Mouse (Mus musculus): ENCODE measurements at regions not wholly inside any gene's neighbourhood (a gene's known extent, or its start where the extent isn't known, plus 50 kb on each side); places are given as distances from the start of the nearest gene placed in this dataset.

DNA sequence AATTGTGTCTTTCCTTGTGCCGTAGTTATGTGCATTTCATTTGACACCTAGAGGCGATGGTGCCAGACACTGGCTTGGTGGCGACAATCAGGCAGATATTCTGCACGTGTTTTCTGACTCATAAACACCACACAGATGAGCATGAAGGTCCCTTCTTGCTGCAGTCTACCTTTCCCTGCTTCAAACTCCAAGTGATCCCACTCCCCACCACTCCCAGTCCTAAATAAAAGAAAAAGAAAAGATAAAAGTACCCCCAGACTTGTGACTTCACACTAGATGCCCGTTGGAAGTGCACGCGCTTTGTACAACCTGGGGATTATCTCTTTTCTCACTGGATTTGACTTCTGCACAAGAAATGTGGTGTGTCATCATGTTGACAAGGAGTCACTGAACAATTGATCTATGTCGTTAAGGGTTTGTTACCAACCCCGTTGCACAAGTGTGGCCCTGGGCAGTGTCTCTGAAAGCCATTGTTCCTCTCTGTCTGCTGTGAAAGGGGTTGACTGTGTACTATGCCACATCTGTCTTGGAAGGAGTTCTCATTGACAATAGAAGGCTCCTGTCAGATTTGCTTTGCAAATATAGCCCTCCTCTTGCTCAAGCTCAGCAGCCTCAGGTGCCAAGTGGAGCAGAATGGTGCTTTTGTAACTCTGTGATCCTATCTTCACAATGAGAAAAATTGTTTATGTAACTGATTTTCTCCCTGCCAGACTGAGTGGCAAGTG is 140.1 kb downstream of the Ppp4r2 start:
- DNase-seq, result no peak

DNA sequence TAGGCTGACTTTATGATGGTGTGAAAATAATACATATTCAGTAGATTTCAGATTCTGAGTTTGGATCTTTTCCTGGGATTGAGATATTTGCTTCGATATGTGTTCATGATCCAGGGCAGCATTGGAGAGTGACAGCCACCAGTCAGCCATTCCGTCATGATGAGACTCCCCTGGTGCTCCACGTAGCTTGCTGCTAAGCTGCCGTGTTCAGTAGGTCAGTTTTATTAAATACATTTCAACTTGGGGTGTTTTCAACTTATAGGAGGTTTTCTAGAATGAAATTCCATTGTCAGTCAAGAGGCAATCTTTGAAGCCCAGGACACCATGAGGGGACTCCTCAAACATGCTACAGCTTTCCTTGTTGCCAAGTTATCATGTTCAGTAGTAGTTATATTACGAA is 141.3 kb downstream of the Ppp4r2 start:
- DNase-seq, result no peak

GRCm38 (mm10) chr6:100975835-100976234 is 142.4 kb downstream of the Ppp4r2 start:
- DNase-seq, result peak in 1 of 2 experiments; percentile 6

GRCm38 (mm10) chr6:100977201-100977691 is 143.8 kb downstream of the Ppp4r2 start:
- no peak for DNase-seq

GRCm38 (mm10) chr6:100978113-100978512 is 144.7 kb downstream of the Ppp4r2 start:
- no peak for DNase-seq

- DNase-seq, result no peak
These were observed 145.5 kb downstream of the Ppp4r2 start for GRCm38 (mm10) chr6:100978727-100979460.

DNA sequence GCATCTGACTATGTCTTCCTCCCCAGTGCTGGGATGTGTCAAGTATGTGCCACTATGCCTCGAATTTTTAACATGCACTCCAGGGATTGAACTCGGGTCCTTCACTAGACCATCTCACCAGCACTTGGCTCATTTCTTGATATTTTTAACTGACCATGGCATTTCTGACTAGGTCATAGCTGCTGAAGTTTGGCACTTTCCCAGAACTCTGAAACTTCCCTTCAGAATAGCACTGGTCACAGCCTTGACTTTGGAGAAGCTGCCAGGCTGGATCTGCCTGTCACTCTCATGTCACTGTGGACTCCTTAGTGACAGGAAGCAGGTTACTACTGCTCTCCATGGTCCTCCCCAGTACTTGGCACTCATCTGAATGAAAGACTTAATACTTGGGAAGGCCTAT is 146.7 kb downstream of the Ppp4r2 start:
- DNase-seq, result no peak

- no peak for DNase-seq
These were observed 151.4 kb downstream of the Ppp4r2 start for GRCm38 (mm10) chr6:100984861-100985260.

DNA sequence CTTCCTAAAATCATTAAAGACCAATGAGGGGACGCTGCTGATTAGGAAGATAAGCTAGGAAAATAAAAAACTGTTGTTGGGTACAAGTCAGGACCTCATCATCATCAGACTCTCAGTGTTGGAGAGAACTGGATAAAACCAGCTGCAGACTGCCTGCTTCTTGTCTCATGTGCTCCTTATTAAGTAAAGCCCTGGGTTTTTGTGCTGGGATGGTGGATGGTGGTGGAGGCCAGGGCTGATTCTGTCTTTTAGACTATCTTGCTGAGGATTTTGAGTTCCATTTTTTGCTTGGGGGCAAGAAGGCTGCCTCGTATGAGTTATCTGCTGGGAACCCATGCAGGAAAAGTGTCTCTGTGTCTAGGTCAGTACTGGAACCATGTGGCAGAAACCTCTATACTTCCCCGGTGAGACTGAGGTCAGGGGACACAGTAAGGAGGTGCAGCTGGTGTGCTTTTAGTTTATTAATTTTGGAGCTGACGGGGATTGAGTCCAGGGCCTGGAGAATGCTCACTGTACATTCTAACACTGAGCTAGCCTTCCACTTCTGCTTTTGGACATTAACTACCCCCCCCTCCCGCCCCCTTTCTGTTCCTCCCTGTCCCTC is 152.0 kb downstream of the Ppp4r2 start:
- DNase-seq, result no peak

DNA sequence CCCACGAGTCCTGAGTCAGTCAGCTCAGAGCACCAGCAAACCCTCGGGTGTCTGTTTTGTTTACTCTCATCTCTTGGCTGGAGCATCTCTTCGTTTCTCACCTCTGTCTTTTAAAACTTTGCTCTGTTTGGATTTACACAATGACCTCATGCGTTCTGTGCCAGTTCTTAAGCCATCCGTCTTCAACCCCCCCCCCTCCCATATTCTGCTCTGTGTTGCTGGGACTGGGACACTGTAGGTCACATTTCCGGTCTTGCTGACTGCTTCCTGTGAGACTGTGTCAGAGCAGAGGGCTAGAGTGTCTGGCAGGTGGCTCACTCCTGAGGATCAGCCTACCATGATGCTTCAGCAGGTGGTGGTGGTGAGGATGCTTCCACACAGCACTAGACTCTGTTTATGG is 155.1 kb downstream of the Ppp4r2 start:
- DNase-seq, result no peak

GRCm38 (mm10) chr6:100993421-100993820 is 160.0 kb downstream of the Ppp4r2 start:
- no peak for DNase-seq

DNA sequence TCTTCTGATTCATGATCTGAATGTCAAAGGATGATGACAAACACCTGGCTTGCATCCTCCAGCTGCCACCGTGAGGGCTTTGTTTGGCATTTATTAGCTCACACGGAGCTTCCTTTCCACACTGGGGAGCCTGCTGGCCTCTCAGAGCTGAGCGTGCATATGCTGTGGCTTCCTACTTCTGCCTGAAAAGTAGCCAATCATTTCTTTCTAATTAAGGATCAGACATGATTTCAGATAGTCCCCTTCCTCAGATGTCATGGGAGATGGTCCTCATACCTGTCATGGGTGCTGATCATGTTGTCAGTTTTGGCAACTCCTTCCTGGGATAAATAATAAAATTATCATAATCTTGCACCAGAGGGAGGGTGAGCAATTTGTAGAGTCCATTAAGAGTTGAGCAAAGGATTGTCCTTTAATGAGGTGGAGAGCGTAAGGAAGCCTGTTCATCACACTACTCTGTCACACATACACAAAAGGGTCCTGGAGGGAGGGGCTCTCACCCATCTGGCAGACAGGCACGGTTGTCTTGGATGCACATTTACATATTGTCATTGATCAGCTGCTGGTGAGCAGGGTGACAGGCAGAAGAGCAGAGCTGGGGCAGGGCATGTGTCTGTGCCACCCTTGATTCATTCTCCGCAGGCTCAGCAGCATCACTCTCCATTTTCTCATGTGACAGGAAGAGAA is 162.6 kb downstream of the Ppp4r2 start:
- no peak for DNase-seq

DNA sequence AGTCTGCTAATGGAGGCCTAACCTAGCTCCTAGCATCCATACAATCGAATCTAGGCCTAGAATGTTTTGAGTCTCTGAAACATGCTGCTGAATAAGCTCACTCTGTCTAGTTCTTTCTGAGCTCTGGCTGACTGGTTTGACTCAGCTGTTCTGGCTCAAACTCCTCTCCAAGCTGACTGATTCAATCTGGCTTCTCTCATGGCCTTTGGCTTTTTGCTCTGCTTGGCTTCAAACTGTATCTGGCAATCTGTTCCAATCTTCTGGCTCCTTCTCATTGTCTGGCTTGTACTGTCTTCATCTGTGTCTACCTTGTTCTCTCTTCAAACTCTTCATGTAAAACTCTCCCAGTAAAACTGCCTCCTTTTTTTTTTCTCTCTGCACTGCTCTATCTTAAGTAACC is 164.9 kb downstream of the Ppp4r2 start:
- no peak for DNase-seq

DNA sequence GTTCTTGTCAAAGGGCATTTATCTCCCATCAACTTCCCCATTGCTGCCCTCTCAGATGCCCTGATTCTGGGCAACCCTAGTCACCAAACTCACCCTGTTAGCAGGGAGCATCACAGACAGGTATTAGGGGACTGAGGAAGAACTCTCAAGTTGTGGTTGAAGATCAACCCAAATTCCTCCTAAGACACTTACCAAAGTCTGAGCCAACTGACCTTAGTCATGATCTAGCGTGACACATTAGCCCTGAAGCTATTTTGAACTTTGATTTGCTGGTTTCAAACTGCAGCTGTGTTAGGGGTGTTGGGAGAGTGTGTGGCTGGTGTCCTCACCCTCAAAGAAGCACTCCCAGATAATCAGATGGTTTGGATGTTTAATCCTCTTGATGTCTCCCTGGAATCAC is 170.5 kb downstream of the Ppp4r2 start:
- peak; percentile 39 to 77 for DNase-seq

GRCm38 (mm10) chr6:101021650-101022049 is 188.2 kb downstream of the Ppp4r2 start:
- no peak for DNase-seq

DNA sequence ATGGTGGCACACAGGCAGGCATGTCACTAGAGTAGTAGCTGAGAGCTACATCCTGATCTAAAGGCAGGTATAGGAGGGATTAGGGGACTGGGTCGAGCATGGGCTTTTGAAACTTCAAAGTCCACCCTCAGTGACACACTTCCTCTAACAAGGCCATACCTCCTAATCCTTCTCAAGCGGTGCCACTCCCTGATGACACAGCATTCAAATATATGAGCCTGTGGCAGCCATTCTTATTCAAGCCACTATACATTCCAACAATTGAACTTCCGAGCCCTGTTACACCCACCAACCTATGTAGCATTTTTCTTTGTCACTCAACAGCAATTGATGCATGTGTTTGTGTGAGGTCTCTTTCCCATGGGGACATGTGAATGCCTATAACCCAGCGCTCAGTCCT is 192.4 kb downstream of the Ppp4r2 start:
- no peak for DNase-seq

- no peak for DNase-seq
These were observed 194.0 kb downstream of the Ppp4r2 start for GRCm38 (mm10) chr6:101027462-101027861.

DNA sequence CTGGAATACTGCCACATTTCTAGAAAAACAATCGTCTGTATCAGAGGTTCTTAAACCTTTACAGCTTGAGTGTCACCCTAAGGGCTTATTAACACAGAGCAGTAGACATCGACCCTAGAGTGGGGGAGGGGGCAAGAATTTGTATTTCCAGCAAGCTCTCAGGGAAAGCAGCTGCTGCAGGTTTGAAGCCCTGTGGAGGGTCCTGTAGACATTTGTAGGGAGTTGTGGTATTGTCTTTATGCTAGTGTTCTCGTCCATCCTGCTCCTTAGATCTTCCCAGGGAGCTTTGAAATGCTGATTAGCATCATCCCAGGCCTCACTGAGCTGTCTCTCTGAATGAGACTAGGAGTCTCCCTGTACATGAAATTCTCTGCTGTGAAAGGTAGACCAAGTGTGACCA is 196.0 kb downstream of the Ppp4r2 start:
- no peak for DNase-seq

GRCm38 (mm10) chr6:101030451-101031125 is 197.2 kb downstream of the Ppp4r2 start:
- no peak for DNase-seq

DNA sequence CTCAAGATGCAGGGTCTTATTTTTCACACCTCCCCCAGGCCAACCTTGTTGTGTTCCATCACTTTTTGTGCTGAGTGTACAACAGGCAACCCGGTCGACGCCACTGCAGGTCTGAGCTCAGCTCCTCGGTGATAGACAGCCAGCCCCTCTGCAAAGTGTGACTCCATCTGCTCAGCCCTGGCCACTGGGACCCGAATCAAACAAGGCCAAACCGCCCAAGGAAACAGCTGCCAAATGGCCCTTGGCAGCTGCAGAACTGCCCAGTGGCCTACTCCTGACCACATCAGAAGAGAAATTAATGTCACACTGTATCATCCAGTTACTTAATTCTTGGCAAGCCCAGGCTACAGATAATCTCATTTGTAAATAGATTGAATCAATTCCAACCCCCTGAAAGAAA is 213.3 kb downstream of the Ppp4r2 start:
- no peak for DNase-seq

DNA sequence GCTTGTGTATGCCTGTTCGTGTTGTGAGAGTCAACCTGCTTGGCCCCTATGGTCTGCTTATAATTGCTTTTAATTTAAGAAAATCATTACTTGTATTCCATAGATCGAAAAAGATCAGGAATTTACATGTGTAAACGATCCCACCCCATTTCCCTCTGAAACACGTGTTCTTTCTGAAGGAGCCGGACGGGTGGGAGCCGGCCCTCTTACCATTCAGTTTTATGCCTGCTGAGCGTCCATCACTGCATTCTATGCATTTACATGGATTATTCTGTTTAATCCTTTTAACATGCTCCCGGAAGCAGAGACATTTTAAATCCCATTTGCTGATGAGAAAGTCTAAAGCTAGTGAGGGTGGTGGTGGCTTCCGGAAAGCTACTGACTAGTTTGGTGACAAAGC is 213.8 kb downstream of the Ppp4r2 start:
- no peak for DNase-seq

DNA sequence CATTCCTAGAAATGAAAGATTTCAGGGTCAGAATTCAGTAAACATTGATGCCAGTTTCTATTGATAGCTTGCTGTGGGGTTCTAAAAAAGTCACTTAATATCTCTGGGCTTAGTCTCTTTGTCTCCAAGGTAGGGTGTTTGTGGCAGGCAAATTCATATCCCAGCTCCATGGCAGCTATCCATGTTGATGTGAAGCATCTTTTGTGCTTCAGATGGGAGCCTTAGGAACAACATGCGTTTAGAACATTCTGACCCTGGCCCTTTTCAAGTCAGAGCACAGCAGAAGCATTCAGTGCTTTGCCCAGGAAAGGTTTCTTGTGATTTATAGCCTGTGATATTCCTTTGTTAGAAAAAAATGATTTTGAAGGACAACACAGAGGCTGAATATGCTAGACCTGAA is 215.0 kb downstream of the Ppp4r2 start:
- no peak for DNase-seq
